Mouse (Mus musculus): ENCODE measurements around the gene Ppcdc. TPM values are rescaled to one million over a fixed set of nuclear protein-coding genes. Genes with fewer than 3 reads are reported as not detected.

The Ppcdc gene
- total and polyA plus RNA-seq, 3 experiments, result 8.5 to 58.6 (median 26.0) TPM

DNA sequence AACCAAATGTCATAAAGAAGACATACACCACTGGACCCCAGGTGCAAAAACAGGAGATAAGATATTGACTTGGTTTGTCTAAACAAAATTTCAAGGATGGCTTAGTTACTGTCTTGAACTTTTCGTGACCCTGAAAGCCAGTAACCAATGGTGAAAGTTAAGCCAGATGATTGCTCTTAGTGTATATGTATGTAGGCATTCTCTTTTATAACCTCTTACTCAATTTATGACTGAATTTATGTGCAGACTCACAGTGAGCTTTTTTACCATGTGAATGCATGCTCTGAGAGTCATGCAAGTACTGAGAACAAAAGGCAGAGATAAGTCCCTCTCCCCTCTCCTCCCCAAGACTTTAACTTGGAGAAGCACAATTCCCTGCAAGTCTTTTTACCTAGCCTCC, 47.0 kb downstream of the Ppcdc start:
- Histone ChIP-seq H3K9me3 (replicated peaks) (no peaks in the 10 kb centered on the region), H3K36me3 (replicated peaks) (no peaks in the 10 kb centered on the region), H3K27me3 (ENCODE audit: insufficient read depth, low read length) (peaks cover 7% of the 10 kb centered on the region), H3K4me3 (ENCODE audit: low read depth, low read length) (no peak overlapping the region), H3K4me1 (ENCODE audit: insufficient read depth, low read depth, low read length) (no peaks in the 10 kb centered on the region)
- no peak for ATAC-seq (ENCODE audit: extremely low read depth, insufficient number of reproducible peaks, low FRiP score, poor library complexity, severe bottlenecking)
- TF ChIP-seq CTCF (IDR thresholded peaks at IDR 0.05; ENCODE audit: low read depth, low read length) (no peak), GATA1 (IDR thresholded peaks at IDR 0.05; ENCODE audit: borderline replicate concordance, low read length) (no peak), TAL1 (conservative IDR thresholded peaks at IDR 0.05; ENCODE audit: low read depth, low read length) (no peak), POLR2AphosphoS5 (IDR thresholded peaks at IDR 0.05; ENCODE audit: insufficient replicate concordance, low read depth, low read length) (no peak), GATA2 (IDR thresholded peaks at IDR 0.05; ENCODE audit: borderline replicate concordance, low read depth, low read length) (no peak)
- DNase-seq (ENCODE audit: low spot score), result no peak

DNA sequence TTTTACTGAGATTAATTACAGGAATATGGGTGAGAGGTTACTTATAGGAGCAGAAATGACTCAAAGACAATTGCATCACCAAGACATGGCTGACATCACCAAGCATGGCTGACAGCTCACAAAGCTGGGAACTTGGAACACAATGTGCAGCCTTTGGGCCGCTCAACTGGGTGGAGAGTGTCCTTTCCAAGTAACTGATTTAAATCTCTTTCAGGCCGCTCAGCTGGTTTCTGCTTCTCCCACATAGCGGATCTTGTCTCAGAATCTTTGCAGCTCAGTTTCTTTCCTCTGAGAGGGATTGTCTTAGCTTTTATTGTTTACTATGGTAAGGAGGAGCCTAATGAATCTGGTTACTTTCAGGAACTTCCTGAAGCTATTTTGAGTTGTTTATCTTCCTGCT, 49.1 kb downstream of the Ppcdc start:
- ATAC-seq (ENCODE audit: extremely low read depth, insufficient number of reproducible peaks, low FRiP score, poor library complexity, severe bottlenecking) (no peak), DNase-seq (ENCODE audit: low spot score) (no peak)
- H3K4me1 ChIP-seq (ENCODE audit: insufficient read depth, low read depth, low read length), result no peaks in the 10 kb centered on the region
- H3K27me3 ChIP-seq (ENCODE audit: insufficient read depth, low read length), result peaks cover 7% of the 10 kb centered on the region
- no peak overlapping the region for H3K4me3 ChIP-seq (ENCODE audit: low read depth, low read length)
- H3K36me3 ChIP-seq (replicated peaks), result no peaks in the 10 kb centered on the region
- H3K9me3 ChIP-seq (replicated peaks), result no peaks in the 10 kb centered on the region
- no peak for TF ChIP-seq GATA2 (IDR thresholded peaks at IDR 0.05; ENCODE audit: borderline replicate concordance, low read depth, low read length)
- TF ChIP-seq CTCF (IDR thresholded peaks at IDR 0.05; ENCODE audit: low read depth, low read length), result no peak
- no peak for TF ChIP-seq TAL1 (conservative IDR thresholded peaks at IDR 0.05; ENCODE audit: low read depth, low read length)
- TF ChIP-seq GATA1 (IDR thresholded peaks at IDR 0.05; ENCODE audit: borderline replicate concordance, low read length), result no peak
- TF ChIP-seq POLR2AphosphoS5 (IDR thresholded peaks at IDR 0.05; ENCODE audit: insufficient replicate concordance, low read depth, low read length), result no peak

DNA sequence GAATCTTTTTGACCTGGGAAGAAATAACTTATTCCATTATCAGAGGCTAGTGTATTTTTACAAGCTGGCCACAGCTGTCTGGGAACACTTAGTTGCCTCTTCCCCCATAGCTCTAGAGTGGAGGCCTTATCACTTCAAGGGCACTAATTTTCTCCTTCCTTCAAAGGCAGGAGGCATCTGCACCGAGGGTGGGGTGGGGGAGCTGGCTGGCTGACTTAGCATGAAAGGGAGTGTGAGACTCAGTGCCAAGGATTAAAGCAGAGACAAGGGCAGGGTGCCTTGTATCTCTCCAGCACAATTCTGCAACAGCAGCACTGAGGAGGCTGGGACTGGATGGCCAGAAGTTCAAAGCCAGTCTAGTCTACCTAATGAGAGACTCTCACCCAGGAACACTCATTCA, 50.8 kb downstream of the Ppcdc start:
- no peak for TF ChIP-seq TAL1 (conservative IDR thresholded peaks at IDR 0.05; ENCODE audit: low read depth, low read length)
- no peak for TF ChIP-seq CTCF (IDR thresholded peaks at IDR 0.05; ENCODE audit: low read depth, low read length)
- no peak for TF ChIP-seq POLR2AphosphoS5 (IDR thresholded peaks at IDR 0.05; ENCODE audit: insufficient replicate concordance, low read depth, low read length)
- no peak for TF ChIP-seq GATA1 (IDR thresholded peaks at IDR 0.05; ENCODE audit: borderline replicate concordance, low read length)
- no peak for TF ChIP-seq GATA2 (IDR thresholded peaks at IDR 0.05; ENCODE audit: borderline replicate concordance, low read depth, low read length)
- Histone ChIP-seq H3K36me3 (replicated peaks) (no peaks in the 10 kb centered on the region), H3K4me3 (ENCODE audit: low read depth, low read length) (no peak overlapping the region), H3K4me1 (ENCODE audit: insufficient read depth, low read depth, low read length) (no peaks in the 10 kb centered on the region), H3K9me3 (replicated peaks) (no peaks in the 10 kb centered on the region), H3K27me3 (ENCODE audit: insufficient read depth, low read length) (peaks cover 6% of the 10 kb centered on the region)
- ATAC-seq (ENCODE audit: extremely low read depth, insufficient number of reproducible peaks, low FRiP score, poor library complexity, severe bottlenecking) (no peak), DNase-seq (ENCODE audit: low spot score) (no peak)

DNA sequence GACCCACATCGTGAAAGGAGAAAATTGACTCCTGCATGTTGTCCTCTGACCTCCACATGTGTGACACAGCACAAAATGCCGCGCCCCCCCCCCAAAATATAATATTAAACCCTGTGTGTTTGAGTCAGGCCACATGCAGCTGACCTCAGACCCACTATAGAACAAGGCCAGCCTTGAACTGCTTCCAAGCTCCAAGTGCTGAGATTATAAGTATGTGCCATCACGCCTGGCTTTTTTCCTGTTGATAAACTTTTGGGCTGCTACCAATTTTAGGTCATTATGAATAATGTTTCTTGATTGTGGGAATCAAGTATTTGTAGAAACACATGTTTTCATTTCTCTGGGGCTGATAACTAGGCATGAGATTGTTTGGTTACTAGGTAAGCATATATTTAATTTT, 53.0 kb downstream of the Ppcdc start:
- Histone ChIP-seq H3K4me1 (ENCODE audit: insufficient read depth, low read depth, low read length) (no peaks in the 10 kb centered on the region), H3K9me3 (replicated peaks) (no peaks in the 10 kb centered on the region), H3K27me3 (ENCODE audit: insufficient read depth, low read length) (peaks cover 6% of the 10 kb centered on the region), H3K4me3 (ENCODE audit: low read depth, low read length) (no peak overlapping the region), H3K36me3 (replicated peaks) (no peaks in the 10 kb centered on the region)
- TF ChIP-seq CTCF (IDR thresholded peaks at IDR 0.05; ENCODE audit: low read depth, low read length) (no peak), POLR2AphosphoS5 (IDR thresholded peaks at IDR 0.05; ENCODE audit: insufficient replicate concordance, low read depth, low read length) (no peak), GATA1 (IDR thresholded peaks at IDR 0.05; ENCODE audit: borderline replicate concordance, low read length) (no peak), TAL1 (conservative IDR thresholded peaks at IDR 0.05; ENCODE audit: low read depth, low read length) (no peak), GATA2 (IDR thresholded peaks at IDR 0.05; ENCODE audit: borderline replicate concordance, low read depth, low read length) (no peak)
- no peak for DNase-seq (ENCODE audit: low spot score)
- no peak for ATAC-seq (ENCODE audit: extremely low read depth, insufficient number of reproducible peaks, low FRiP score, poor library complexity, severe bottlenecking)

DNA sequence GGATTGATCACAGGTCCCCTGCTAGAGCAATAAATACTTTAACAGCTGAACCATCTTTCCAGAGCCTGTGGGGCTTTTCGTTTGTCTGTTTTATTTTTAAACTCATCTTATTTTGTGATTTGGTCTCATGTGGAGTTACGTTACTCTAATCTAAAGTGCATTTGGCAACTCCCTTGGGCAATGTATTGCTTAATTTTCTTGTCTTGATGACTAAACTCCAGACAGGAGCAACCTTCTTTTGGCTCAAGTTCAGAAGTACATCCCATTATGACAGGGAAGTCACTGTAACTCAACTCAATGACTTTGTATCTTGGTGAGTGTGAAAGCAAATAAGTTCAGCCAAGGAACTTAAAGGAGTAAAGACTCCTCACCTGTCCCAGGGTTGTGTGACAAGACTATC, 55.3 kb downstream of the Ppcdc start:
- Histone ChIP-seq H3K4me3 (ENCODE audit: low read depth, low read length) (no peak overlapping the region), H3K4me1 (ENCODE audit: insufficient read depth, low read depth, low read length) (no peaks in the 10 kb centered on the region)
- DNase-seq (ENCODE audit: low spot score), result no peak

DNA sequence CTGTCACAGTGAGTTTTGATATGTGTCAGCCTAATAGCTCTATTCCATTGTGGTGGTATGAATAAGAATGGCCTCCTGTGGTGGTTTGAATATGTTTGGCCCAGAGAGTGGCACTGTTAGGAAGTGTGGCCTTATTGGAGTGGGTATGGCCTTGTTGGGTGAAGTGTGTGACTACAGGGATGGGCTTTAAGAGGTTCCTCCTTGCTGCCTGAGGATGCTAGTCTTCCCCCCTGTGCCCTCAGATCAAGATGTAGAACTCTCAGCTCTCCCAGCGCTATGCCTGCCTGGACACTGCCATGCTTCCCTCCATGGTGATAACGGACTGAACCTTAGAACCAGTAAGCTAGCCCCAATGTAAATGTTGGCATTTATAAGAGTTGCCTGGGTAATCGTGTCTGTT, 78.9 kb downstream of the Ppcdc start:
- DNase-seq (ENCODE audit: low spot score) (no peak), ATAC-seq (ENCODE audit: extremely low read depth, insufficient number of reproducible peaks, low FRiP score, poor library complexity, severe bottlenecking) (no peak)
- Histone ChIP-seq H3K4me1 (ENCODE audit: insufficient read depth, low read depth, low read length) (peaks cover 6% of the 10 kb centered on the region), H3K9me3 (replicated peaks) (no peaks in the 10 kb centered on the region), H3K36me3 (replicated peaks) (no peaks in the 10 kb centered on the region), H3K27me3 (ENCODE audit: insufficient read depth, low read length) (peaks cover 6% of the 10 kb centered on the region; the same call in 1 of the 2 replicates), H3K4me3 (ENCODE audit: low read depth, low read length) (no peak overlapping the region)
- TF ChIP-seq GATA2 (IDR thresholded peaks at IDR 0.05; ENCODE audit: borderline replicate concordance, low read depth, low read length), result no peak

More for the DNA sequence above, 55.3 kb downstream of the Ppcdc start:
- no peak for ATAC-seq (ENCODE audit: extremely low read depth, insufficient number of reproducible peaks, low FRiP score, poor library complexity, severe bottlenecking)
- no peaks in the 10 kb centered on the region for H3K9me3 ChIP-seq (replicated peaks)
- peaks cover 9% of the 10 kb centered on the region for H3K27me3 ChIP-seq (ENCODE audit: insufficient read depth, low read length)
- H3K36me3 ChIP-seq (replicated peaks), result no peaks in the 10 kb centered on the region
- TF ChIP-seq TAL1 (conservative IDR thresholded peaks at IDR 0.05; ENCODE audit: low read depth, low read length) (no peak), CTCF (IDR thresholded peaks at IDR 0.05; ENCODE audit: low read depth, low read length) (no peak), GATA2 (IDR thresholded peaks at IDR 0.05; ENCODE audit: borderline replicate concordance, low read depth, low read length) (no peak), GATA1 (IDR thresholded peaks at IDR 0.05; ENCODE audit: borderline replicate concordance, low read length) (no peak), POLR2AphosphoS5 (IDR thresholded peaks at IDR 0.05; ENCODE audit: insufficient replicate concordance, low read depth, low read length) (no peak)

Data from G1E (cell line).